ENCODE assay signal across 11 mouse cellular contexts in genomic region chr2:120501931-120502604, GRCm38 (mm10). TPM values are rescaled to one million over a fixed set of nuclear protein-coding genes. Genes with fewer than 3 reads are reported as not detected.
DNase-seq lines count a peak whose midpoint lies in the region; ATAC-seq and TF ChIP-seq lines count a peak whose summit lies in the region.
"Had no signal": no experiment of that assay in that cellular context is flagged by ENCODE, and none has a peak within 500 bp of the region (broad histone marks: within the 10 kb centered on the region; RNA-seq: fewer than 3 reads in every experiment).

No protein-coding gene starts in this region.

- no peak for ATAC-seq in heart, embryonic 13.5 days (ENCODE audit: extremely low read depth, insufficient number of reproducible peaks, low FRiP score, low TSS enrichment)
- ATAC-seq in lung, embryonic 15.5 days (ENCODE audit: borderline replicate concordance, extremely low read depth, low FRiP score, low TSS enrichment): 0 out of 2 replicates have a peak, but pooled peaks have one; percentile 34
- no peak for ATAC-seq in lung, postnatal 0 days
- ATAC-seq in forebrain, embryonic 15.5 days (replicated peaks): no peak
- ATAC-seq: forebrain, embryonic 16.5 days; intestine, embryonic 16.5 days had no signal

- H3K27me3 ChIP-seq in heart, embryonic 13.5 days (replicated peaks): no peaks in the 10 kb centered on the region
- H3K27me3 ChIP-seq in lung, embryonic 15.5 days: no peaks in the 10 kb centered on the region
- no peaks in the 10 kb centered on the region for H3K27me3 ChIP-seq in lung, postnatal 0 days (replicated peaks; ENCODE audit: insufficient read depth, low read length)
- H3K27me3 ChIP-seq in forebrain, embryonic 15.5 days: no peaks in the 10 kb centered on the region
- H3K27me3 ChIP-seq: liver, embryonic 15.5 days had no signal

- 0 out of 2 replicates have a peak overlapping the region, but pooled peaks have one; percentile 2 for H3K27ac ChIP-seq in heart, embryonic 13.5 days (replicated peaks)
- H3K27ac ChIP-seq in lung, embryonic 15.5 days: no peak overlapping the region
- no peak overlapping the region for H3K27ac ChIP-seq in lung, postnatal 0 days (ENCODE audit: low read length)
- no peak overlapping the region for H3K27ac ChIP-seq in forebrain, embryonic 15.5 days (replicated peaks)
- H3K27ac ChIP-seq: liver, embryonic 15.5 days had no signal

- WGBS in heart, embryonic 13.5 days: 58% methylated on average over 13 of the region's 13 CpGs
- 56% methylated on average over 13 of the region's 13 CpGs for WGBS in lung, embryonic 15.5 days
- WGBS in lung, postnatal 0 days: 55% methylated on average over 13 of the region's 13 CpGs
- 77% methylated on average over 13 of the region's 13 CpGs for WGBS in forebrain, embryonic 15.5 days

- H3K4me1 ChIP-seq in heart, embryonic 13.5 days: peaks cover 47% of the 10 kb centered on the region
- peaks cover 14% of the 10 kb centered on the region for H3K4me1 ChIP-seq in lung, embryonic 15.5 days
- peaks cover 3% of the 10 kb centered on the region; the same call in 1 of the 2 replicates for H3K4me1 ChIP-seq in lung, postnatal 0 days (ENCODE audit: insufficient read depth, low read depth, low read length)
- no peaks in the 10 kb centered on the region for H3K4me1 ChIP-seq in forebrain, embryonic 15.5 days

- H3K4me3 ChIP-seq in heart, embryonic 13.5 days: no peak overlapping the region
- no peak overlapping the region for H3K4me3 ChIP-seq in lung, embryonic 15.5 days
- H3K4me3 ChIP-seq in lung, postnatal 0 days (ENCODE audit: low read depth, low read length): no peak overlapping the region
- no peak overlapping the region for H3K4me3 ChIP-seq in forebrain, embryonic 15.5 days
- H3K4me3 ChIP-seq: liver, embryonic 15.5 days had no signal

- no peak for TF ChIP-seq CTCF in lung, postnatal 0 days (IDR thresholded peaks at IDR 0.05)

- 0 out of 2 replicates have a peak, but pooled peaks cover 6% of the 10 kb centered on the region for H3K9me3 ChIP-seq in heart, embryonic 13.5 days
- H3K9me3 ChIP-seq in lung, embryonic 15.5 days: no peaks in the 10 kb centered on the region
- H3K9me3 ChIP-seq in lung, postnatal 0 days (ENCODE audit: low read length): no peaks in the 10 kb centered on the region
- no peaks in the 10 kb centered on the region for H3K9me3 ChIP-seq in forebrain, embryonic 15.5 days
- H3K9me3 ChIP-seq: liver, embryonic 15.5 days had no signal

- H3K36me3 ChIP-seq in heart, embryonic 13.5 days: peaks cover 35% of the 10 kb centered on the region
- peaks cover 6% of the 10 kb centered on the region for H3K36me3 ChIP-seq in lung, embryonic 15.5 days
- 0 out of 2 replicates have a peak, but pooled peaks cover 4% of the 10 kb centered on the region for H3K36me3 ChIP-seq in lung, postnatal 0 days (ENCODE audit: insufficient read depth, low read length)
- peaks cover 16% of the 10 kb centered on the region; the same call in 1 of the 2 replicates for H3K36me3 ChIP-seq in forebrain, embryonic 15.5 days

- peak overlapping the region; percentile 19; the same call in 1 of the 2 replicates for H3K9ac ChIP-seq in heart, embryonic 13.5 days
- H3K9ac ChIP-seq in lung, embryonic 15.5 days: no peak overlapping the region
- no peak overlapping the region for H3K9ac ChIP-seq in lung, postnatal 0 days (replicated peaks; ENCODE audit: low read depth)
- H3K9ac ChIP-seq in forebrain, embryonic 15.5 days (replicated peaks): no peak overlapping the region
- H3K9ac ChIP-seq: liver, embryonic 15.5 days had no signal

- DNase-seq in heart, postnatal 4 days: no peak
- DNase-seq in lung, postnatal 0 days (ENCODE audit: low spot score): no peak
- DNase-seq in R1 (ENCODE audit: low read depth, low spot score): peak; percentile 41
- DNase-seq in thymus, postnatal 14 days: peak; percentile 96
- DNase-seq in urinary bladder, postnatal 10 days (ENCODE audit: low spot score): no peak

- H3K4me2 ChIP-seq in heart, embryonic 13.5 days: no peak overlapping the region
- no peak overlapping the region for H3K4me2 ChIP-seq in lung, embryonic 15.5 days
- H3K4me2 ChIP-seq in lung, postnatal 0 days (replicated peaks; ENCODE audit: low read depth, low read length): no peak overlapping the region
- H3K4me2 ChIP-seq in forebrain, embryonic 15.5 days (replicated peaks): no peak overlapping the region
- H3K4me2 ChIP-seq: liver, embryonic 15.5 days had no signal

- no peak for TF ChIP-seq EP300 in lung, postnatal 0 days (IDR thresholded peaks at IDR 0.05)

RNA-seq across cellular contexts. Expression of gene Capn3, which starts 46.2 kb away (rescaled TPM):
- 3.4 and 3.9 TPM in 2 replicates for polyA plus RNA-seq in heart, embryonic 13.5 days (2015; fragmentation: Nextera tagmentation; extraction: Ambion mirVana)
- total RNA-seq in heart, postnatal 4 days (2021): 1 to 10 TPM; 2.5 to 2.9 TPM
- 0.53 and 1.2 TPM in 2 replicates for polyA plus RNA-seq in lung, embryonic 15.5 days (2015; fragmentation: Nextera tagmentation; extraction: Ambion mirVana)
- polyA plus RNA-seq in lung, postnatal 0 days (2015; fragmentation: Nextera tagmentation; extraction: Ambion mirVana): 0.55 and 0.92 TPM in 2 replicates
- polyA plus RNA-seq in forebrain, embryonic 15.5 days (2015; fragmentation: Nextera tagmentation; extraction: Ambion mirVana): 1.1 and 1.4 TPM in 2 replicates

Comparison
In these comparisons a context has a peak if more than half of its experiments do, and no peak if none do; other contexts are left out.
1. DNase-seq: peak in R1 (single experiment) and thymus, postnatal 14 days (single experiment); none in heart, postnatal 4 days (single experiment), lung, postnatal 0 days (single experiment) and urinary bladder, postnatal 10 days (single experiment).